Mouse (Mus musculus) thymus, adult 2 months (tissue): Measurements from ENCODE around the gene Dapk2.

Experiments used
- CTCF ChIP-seq: fragments of 200-500 bp; IDR thresholded peaks from 2 replicates; pipeline ENCODE4 v1.5.1; 2012; ENCODE audit warnings: mild to moderate bottlenecking, control low read depth, low read length, moderate library complexity, borderline replicate concordance; ENCODE audit not compliant: control insufficient read depth, poor library complexity, insufficient read depth; ENCODE audit errors: extremely low read depth
- POLR2A ChIP-seq: fragments of 200-500 bp; IDR thresholded peaks from 2 replicates; pipeline ENCODE4 v1.6.1; 2012; ENCODE audit warnings: mild to moderate bottlenecking, low read length, control low read depth, moderate library complexity; ENCODE audit not compliant: control insufficient read depth, poor library complexity, insufficient read depth; ENCODE audit errors: extremely low read depth

DNA sequence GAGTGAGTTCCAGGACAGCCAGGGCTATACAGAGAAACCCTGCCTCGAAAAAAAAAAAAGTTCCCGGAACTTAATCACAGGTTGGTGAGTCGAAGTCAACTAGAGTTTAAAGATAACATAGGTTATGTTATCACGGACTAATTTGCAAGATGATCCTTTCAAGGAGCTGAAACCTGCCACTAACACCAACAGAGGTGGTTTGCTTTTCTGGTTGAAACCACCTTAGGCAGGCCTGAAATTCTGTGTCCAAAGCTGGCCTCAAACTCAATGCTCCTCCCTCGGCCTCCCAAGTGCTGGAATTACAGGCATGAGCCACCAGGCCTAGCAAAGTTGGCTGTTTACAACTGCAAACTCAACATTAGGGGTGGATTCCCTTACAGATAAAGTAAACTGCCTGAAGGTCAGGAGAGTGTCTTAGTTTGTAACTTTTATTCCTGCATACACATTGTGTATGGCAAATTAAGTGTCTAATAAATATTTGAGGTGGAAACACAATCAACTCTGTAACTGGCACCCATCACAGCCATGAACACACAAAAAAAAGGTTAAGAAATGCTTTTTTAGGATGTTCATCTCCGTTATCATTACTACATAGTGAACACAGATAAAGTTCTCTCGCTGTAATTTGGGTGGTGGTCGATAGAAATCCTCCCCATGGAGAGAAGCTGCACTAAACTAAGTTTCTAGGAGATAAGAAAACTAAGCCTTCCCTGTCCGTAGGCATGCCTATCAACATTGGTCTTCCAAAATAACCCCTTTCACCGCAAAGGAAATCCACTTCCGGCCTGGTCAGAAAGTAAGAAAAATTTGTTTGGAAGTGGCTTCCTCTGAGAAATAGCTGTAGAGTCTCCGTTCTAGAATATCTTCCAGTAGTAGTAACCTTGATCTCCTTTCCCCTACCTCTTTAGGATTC is 32.2 kb upstream of the Dapk2 start:
- no peak for TF ChIP-seq CTCF
- TF ChIP-seq POLR2A: no peak
